Mouse (Mus musculus): ENCODE results near the gene Mmp14.

Mmp14 gene

DNA sequence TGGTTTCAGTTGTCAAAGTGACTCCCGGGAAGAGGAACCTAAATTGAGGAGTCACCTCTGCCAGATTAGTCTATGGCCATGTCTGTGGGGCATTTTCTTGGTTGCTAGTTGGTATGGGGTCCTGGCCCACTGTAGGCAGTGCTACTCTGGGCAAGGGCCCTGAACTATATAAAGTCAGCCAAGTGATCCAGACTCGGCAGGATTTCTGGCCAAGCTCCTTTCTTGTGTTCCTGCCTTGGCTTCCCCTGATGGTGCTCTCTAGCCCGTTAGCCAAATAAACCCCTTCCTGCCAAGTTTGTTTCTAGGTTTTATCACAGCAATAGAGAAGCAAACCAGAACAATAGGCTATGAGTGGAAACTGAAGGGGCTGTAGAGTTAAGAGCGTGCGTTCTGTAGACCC, 43.3 kb downstream of the Mmp14 start:
- DNase-seq (ENCODE audit: low read depth in 1 of 2, low spot score in 2 of 2) = no peak

DNA sequence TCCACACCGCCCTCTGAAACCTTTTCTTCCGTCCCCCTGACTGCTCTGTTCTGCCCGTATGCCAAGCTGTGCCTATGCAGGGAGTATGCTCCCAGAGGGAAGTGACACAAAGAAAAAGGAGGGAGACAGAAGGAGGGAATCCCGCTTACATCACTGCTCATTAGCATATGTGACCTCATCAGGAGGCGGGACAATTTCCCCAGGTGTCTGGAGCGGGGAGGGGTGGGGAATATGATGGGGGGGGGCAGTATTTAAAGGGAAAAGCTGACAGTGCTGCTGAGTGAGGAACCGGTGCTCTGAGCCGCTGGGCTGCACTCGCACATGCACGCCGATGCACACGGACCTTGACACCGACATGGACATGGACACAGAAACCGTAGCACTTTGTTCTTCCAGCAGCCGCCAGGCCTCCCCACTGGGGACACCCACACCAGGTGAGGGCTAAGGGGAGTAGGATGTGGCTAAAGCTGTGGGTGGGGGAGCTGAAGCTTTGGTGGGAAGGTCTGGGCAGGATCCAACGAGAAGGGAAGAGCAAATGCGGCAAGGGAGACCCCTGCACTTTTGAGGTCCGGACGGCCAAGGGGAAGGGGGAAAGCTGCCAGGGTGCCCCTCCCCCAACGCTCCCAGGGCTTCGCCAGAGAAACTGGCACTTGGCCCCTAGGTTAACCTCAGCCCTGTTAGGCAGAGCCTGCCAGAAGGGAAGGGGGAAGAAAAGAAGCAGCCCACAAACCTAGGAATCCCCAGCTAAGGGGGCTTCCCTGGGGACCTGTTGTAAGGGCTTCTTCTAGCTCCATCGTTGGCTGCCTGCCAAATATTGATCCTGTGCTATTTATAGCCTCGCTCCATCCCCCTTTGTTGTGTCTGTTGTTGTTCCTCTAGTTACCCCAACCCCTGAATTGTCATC, 44.8 kb downstream of the Mmp14 start, which contains the start of gene Rem2:
TSS of gene Rem2 (plus strand) at position 160 of the 904 bp plus-strand sequence.
- DNase-seq (ENCODE audit: low read depth in 1 of 2, low spot score in 2 of 2) = no peak

DNA sequence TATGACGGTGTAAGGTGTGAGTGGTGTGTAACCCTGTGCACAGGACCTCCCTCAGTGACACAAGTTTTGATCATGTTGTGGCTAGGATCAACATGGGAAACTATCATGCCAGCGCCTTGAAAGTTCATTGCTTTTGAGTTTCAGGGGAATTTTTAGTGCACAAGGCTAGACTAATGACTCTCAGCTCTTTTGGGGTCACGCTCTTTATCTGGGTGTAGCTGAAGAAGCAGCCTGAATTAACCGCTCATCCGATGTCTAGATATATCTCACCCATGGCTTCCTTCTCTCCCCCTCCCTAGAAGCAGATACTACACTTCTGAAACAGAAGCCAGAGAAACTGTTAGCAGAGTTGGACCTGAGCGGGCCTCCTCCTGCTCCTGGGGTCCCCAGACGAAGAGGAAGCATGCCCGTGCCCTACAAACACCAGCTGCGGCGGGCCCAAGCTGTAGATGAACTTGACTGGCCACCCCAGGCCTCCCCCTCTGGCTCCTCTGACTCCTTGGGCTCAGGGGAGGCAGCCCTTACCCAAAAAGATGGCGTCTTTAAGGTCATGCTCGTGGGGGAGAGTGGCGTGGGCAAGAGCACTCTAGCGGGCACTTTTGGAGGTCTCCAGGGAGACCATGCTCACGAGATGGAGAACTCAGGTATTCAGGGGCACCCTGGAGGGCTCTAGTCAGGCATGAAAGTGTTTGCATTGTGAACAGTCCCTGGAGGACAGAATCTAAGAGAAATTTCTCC, 45.9 kb downstream of the Mmp14 start:
- no peak for DNase-seq (ENCODE audit: low read depth in 1 of 2, low spot score in 2 of 2)

DNA sequence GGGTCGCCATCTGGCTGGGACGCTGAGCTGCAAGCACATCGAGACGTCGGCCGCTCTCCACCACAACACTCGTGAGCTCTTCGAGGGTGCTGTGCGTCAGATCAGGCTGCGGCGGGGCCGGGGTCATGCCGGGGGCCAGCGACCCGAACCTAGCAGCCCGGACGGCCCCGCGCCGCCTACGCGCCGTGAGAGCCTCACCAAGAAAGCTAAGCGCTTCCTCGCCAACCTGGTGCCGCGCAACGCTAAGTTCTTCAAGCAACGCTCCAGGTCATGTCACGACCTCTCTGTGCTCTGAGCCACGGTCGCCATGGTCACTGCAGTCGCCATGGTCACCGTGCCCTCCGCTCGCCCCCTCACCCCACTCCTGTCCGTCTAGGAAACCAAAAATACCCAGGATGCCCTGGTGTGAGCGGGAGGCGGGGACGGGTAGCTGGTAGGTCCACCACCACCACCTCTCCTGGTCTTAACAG, 48.1 kb downstream of the Mmp14 start:
- no peak for DNase-seq (ENCODE audit: low read depth in 1 of 2, low spot score in 2 of 2)

DNA sequence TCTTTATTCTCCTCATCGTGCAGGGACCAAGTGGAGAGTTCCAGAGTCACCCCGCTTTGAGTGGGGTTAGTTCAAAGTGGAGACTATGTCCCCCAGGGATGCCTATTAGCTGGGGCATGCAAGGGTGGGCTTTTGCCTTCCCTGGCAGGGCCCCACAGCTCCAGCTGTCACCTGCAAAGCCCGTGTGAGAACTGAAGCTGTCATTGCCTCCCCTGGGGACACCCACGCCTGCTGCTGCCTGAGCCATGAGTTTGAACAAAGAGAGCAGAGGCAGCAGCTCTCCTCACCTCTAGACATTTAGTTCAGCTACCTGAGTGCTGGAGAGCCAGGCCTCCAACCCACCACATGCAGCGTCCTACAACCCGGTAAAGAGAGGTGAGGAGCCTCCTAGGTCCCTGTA, 49.3 kb downstream of the Mmp14 start:
- no peak for DNase-seq (ENCODE audit: low read depth in 1 of 2, low spot score in 2 of 2)

DNA sequence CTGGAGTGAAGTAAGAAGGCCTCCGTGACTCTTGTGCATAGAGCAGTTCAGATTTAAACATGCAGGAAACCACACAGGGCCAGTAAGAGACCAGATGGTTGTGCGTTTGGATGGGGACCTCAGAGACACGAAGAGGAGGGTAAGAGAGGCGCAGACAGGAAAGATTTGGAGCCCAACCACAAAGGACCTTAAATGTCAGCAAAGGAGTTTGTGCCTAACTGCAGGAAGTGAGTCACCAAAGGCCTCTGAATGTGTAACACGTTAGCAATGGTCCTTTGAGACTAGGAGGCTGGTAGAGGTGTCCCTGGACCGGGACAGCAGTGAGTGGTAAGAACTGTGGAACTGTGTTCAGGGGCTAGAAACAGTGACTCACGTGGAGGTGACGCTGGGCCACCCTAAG, 50.0 kb downstream of the Mmp14 start:
- no peak for DNase-seq (ENCODE audit: low read depth in 1 of 2, low spot score in 2 of 2)

DNA sequence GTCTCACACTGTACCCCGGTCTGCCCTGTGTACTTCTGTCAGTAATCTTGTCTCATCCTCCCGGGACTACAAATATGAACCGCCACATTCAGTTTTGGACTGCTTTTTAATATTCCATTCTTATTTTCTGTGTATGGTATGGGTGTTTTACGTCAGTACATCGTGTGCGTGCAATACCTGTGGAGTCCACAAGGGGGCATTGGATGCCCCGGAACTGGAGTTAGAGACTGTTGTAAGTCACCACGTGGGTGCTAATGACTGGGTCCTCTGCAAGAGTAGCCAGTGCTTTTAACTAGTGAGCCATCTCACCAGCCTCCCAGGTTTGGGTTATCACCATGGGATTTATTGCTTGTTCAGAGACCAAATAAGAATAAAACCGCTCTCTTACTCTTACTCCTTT, 51.1 kb downstream of the Mmp14 start:
- peak; percentile 38 to 60 for DNase-seq (ENCODE audit: low read depth in 1 of 2, low spot score in 2 of 2)

DNA sequence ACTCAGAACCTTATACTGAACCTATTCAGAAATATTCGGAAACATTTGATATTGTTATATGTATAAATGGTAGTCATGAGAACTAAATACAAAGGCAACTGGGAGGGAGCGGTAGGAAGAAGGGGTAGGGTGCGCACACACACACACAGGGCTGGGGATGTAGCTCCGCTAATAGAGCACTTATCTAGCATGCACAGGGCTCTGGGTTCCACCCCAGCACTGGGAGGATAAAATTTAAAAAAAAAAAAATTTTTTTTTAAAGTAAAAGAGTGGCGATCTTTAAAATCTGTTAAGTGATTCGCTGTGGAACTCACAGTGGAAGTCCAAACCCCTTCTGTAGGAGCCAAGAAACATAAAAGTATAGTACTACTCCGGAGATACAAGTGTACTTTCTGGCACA, 54.5 kb downstream of the Mmp14 start:
- DNase-seq (ENCODE audit: low read depth in 1 of 2, low spot score in 2 of 2) = no peak

DNA sequence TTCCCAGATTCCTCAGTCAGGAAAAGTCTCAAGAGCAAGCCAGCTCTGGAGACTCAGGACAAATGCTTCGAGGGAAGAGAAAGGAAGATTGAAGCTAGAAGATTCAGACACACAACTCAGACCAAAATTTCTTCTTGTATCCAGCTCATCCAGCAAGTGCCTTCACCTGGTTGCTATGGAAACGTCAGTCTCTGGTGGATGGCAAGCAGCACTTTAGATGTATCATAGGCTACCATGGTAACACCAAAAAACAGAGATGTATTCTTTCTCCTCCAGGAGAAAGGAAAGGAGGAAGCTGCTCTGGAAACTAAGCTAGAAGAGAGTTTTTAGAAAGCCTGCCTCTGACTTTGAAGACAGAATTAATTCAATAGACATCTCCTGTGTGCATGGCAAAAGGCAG, 56.3 kb downstream of the Mmp14 start:
- no peak for DNase-seq (ENCODE audit: low read depth in 1 of 2, low spot score in 2 of 2)

DNA sequence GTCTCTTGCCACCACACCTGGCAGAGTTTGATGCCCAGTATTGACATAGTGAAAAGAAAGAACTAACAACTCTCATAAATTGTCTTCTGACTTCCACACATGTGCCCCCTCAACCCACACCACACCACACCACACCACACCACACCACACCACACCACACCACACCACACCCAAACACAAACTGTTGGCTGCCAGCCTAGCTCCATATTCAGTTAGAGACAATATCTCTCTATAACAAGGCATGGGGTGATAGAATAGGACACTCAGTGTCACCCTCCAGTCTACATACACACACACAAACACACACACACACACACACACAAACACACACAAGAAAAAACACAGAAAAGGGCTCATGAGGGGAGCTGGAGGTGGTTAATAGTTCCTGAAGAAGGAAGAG, 56.9 kb downstream of the Mmp14 start:
- DNase-seq (ENCODE audit: low read depth in 1 of 2, low spot score in 2 of 2) = no peak

DNA sequence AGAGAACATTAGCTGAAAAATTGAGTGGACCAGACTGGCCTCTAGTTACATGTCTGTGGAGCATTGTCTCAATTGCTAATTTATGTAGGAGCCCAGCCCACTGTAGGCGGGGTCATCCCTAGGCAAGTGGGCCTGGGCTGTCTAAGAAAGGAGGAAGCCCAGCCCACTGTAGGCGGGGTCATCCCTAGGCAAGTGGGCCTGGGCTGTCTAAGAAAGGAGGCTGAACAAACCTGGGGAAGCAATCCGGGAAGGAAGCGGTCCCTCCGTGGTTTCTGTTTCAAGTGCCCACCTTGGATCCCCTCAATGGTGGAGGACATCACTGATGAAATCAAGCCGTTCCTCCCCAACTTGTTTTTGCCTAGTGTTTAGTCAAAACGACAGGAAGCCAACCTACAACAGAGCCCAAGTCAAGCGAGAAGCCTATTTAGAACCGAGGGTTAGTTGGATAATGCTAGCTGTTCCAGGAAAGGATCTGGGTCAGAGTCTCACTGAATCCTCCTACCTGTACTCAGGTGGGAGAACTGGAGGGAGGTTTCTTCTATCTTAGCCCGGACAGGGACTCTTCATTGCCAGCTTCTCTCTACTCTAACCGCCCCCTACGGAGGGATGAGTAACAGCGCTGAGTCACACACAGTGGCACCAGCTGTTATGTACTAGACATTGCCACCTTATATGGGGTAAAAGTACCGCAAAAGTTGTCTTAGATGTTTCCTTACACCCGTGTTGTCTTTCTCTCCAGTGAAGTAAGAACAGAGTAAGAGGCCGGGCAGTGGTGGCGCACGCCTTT, 61.1 kb downstream of the Mmp14 start:
- no peak for DNase-seq (ENCODE audit: low read depth in 1 of 2, low spot score in 2 of 2)

DNA sequence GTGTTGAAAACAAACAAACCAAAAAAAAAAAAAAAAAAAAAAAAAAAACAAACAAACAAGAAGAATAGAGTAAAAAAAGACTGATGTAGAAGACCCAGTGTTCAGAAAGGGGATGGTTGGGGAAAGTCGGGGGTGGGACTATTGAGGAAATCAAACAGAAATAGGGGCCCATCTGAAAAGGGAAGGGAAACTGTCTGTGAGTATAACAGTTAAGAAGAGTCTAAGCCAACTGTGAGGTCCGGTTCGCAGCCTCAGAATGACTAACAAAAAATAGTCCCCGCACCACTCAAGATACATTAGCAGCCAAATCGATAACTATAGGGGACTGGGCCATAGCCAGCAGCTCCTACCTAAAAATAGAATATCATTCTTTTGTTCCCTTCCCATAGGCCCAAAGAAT, 61.8 kb downstream of the Mmp14 start:
- no peak for DNase-seq (ENCODE audit: low read depth in 1 of 2, low spot score in 2 of 2)

DNA sequence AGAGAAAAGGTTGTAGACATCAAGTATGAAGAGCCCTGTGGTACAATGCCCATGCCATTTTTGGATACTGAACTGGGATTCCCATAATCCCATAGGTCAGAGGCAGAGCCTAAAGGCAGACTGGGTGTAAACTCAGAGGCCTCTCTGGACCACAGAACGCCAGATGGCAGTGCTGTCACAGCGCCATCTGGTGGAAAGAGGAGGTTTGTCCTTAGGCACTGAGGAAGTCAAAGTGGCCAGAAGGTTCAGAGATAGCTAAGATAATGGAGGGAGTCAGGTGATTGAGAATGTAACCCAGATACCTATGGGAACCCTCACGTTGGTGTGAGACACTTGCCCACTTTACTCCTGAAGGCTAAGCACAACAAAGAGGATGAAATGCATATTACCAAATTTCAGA, 62.8 kb downstream of the Mmp14 start:
- DNase-seq (ENCODE audit: low read depth in 1 of 2, low spot score in 2 of 2) = peak in 1 of 2 experiments; percentile 61
